In the genomic region with DNA sequence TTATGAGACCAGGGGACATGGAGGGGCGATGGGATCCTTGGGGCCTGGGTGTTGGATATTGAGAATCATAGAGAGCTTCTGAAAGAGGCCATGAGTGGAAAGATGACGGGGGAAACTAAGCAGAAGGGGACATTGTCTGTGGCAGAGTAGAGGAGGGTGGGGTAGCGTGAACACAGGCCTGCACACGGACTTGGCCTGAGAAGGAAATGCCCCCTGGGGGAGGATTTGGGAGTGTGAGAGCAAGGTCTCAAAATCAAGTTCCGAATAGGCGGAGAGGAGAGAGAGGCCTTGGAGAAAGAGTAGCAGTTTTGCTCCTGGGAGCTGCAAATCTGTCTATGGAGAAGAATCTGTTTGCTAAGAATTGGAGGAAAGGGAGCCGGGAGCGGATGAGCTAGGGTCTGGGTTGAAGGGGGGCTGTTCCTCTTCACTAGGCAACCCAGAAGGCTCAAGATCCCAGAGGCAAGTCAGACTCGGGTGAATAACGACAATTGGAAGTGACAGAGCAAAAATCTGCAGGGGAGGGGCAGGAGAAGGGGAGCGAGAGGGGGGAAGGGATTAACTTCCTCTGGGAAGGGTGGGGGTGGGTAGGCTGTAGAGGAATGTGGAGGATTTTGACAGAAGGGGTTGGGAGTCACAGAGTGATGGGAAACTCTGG, we compare ENCODE assay signal across 9 mouse cellular contexts. TPM values are rescaled to one million over a fixed set of nuclear protein-coding genes. Genes with fewer than 3 reads are reported as not detected.
DNase-seq lines count a peak whose midpoint lies in the region; ATAC-seq lines count a peak whose summit lies in the region.
"Had no signal": no experiment of that assay in that cellular context is flagged by ENCODE, and none has a peak within 500 bp of the region (broad histone marks: within the 10 kb centered on the region; RNA-seq: fewer than 3 reads in every experiment).

No protein-coding gene starts in this region.

- H3K9me3 ChIP-seq in lung, embryonic 16.5 days (ENCODE audit: control insufficient read depth, low read length), result no peaks in the 10 kb centered on the region
- H3K9me3 ChIP-seq in embryonic facial prominence, embryonic 15.5 days (replicated peaks), result no peaks in the 10 kb centered on the region

- H3K9ac ChIP-seq in lung, embryonic 16.5 days (ENCODE audit: low read length), result peak overlapping the region; percentile 30; the same call in 1 of the 2 replicates
- H3K9ac ChIP-seq in embryonic facial prominence, embryonic 15.5 days, result no peak overlapping the region

- H3K36me3 ChIP-seq in lung, embryonic 16.5 days (ENCODE audit: control insufficient read depth, insufficient read depth, low read length), result peaks cover 3% of the 10 kb centered on the region; the same call in 1 of the 2 replicates
- no peaks in the 10 kb centered on the region for H3K36me3 ChIP-seq in embryonic facial prominence, embryonic 15.5 days

- no peak for DNase-seq in lung, adult 18-20 months
- peak; percentile 66 for DNase-seq in kidney, postnatal 14 days
- peak; percentile 91 for DNase-seq in retina, postnatal 1 day
- no peak for DNase-seq in urinary bladder, adult 18-20 months (ENCODE audit: low spot score in 2 of 2)
- DNase-seq in frontal cortex, postnatal 36 days (ENCODE audit: low spot score in 2 of 2), result no peak
- no peak for DNase-seq in layer of hippocampus, postnatal 14 days (ENCODE audit: low spot score in 2 of 2)
- DNase-seq: right cerebral cortex, adult 18-20 months had no signal

- peak overlapping the region; percentile 17; the same call in 1 of the 2 replicates for H3K27ac ChIP-seq in lung, embryonic 16.5 days (ENCODE audit: low read length)
- H3K27ac ChIP-seq in embryonic facial prominence, embryonic 15.5 days (replicated peaks), result 0 out of 2 replicates have a peak overlapping the region, but pooled peaks have one; percentile 6

- no peaks in the 10 kb centered on the region for H3K27me3 ChIP-seq in lung, embryonic 16.5 days (ENCODE audit: control insufficient read depth, insufficient read depth, low read depth, low read length)
- H3K27me3 ChIP-seq in embryonic facial prominence, embryonic 15.5 days, result no peaks in the 10 kb centered on the region

- H3K4me3 ChIP-seq in lung, embryonic 16.5 days (ENCODE audit: low read length), result no peak overlapping the region
- no peak overlapping the region for H3K4me3 ChIP-seq in embryonic facial prominence, embryonic 15.5 days (replicated peaks)

- H3K4me2 ChIP-seq in lung, embryonic 16.5 days (ENCODE audit: low read depth, low read length), result no peak overlapping the region; the same call in 1 of the 2 replicates
- H3K4me2 ChIP-seq in embryonic facial prominence, embryonic 15.5 days (replicated peaks), result no peak overlapping the region

- 30% methylated on average over 11 of the region's 11 CpGs for WGBS in lung, embryonic 16.5 days
- WGBS in embryonic facial prominence, embryonic 15.5 days, result 24% methylated on average over 11 of the region's 11 CpGs

- H3K4me1 ChIP-seq in lung, embryonic 16.5 days (replicated peaks; ENCODE audit: control insufficient read depth, insufficient read depth, low read length), result peaks cover 26% of the 10 kb centered on the region
- peaks cover 15% of the 10 kb centered on the region for H3K4me1 ChIP-seq in embryonic facial prominence, embryonic 15.5 days

- peak; percentile 19; the same call in 1 of the 2 replicates for ATAC-seq in lung, embryonic 16.5 days (ENCODE audit: low read depth)
- ATAC-seq in embryonic facial prominence, embryonic 15.5 days (ENCODE audit: insufficient number of reproducible peaks, low FRiP score, low TSS enrichment, low read depth), result no peak

RNA-seq across cellular contexts. Expression of a gene that starts 43.2 kb away (rescaled TPM):
- 6.3 and 7.2 TPM in 2 replicates for polyA plus RNA-seq in lung, embryonic 16.5 days (2015; fragmentation: Nextera tagmentation; extraction: Ambion mirVana)
- 7.3 and 8.3 TPM in 2 replicates for polyA plus RNA-seq in embryonic facial prominence, embryonic 15.5 days (2015; fragmentation: Nextera tagmentation; extraction: Ambion mirVana)
- total RNA-seq in layer of hippocampus, postnatal 14 days (2021), result 100 to 1,000 TPM; 138 to 146 TPM

Comparison
In these comparisons a context has a peak if more than half of its experiments do, and no peak if none do; other contexts are left out.
1. DNase-seq: peak in kidney, postnatal 14 days (single experiment) and retina, postnatal 1 day (single experiment); none in lung, adult 18-20 months (0 of 2), urinary bladder, adult 18-20 months (0 of 2), frontal cortex, postnatal 36 days (0 of 2) and layer of hippocampus, postnatal 14 days (0 of 2).